Mouse (Mus musculus) adrenal gland, postnatal 36 days (tissue): ENCODE measurements at regions not wholly inside any gene's neighbourhood (a gene's known extent, or its start where the extent isn't known, plus 50 kb on each side); places are given as distances from the start of the nearest gene placed in this dataset.

Experiments used
- DNase-seq, 2 experiments: peaks; one replicate each; pipeline ENCODE4 v3.0.0; 2021; ENCODE audit warnings: mixed read lengths in 1 of 2

GRCm38 (mm10) chr12:106872966-106873730 lies 615.3 kb upstream of the 3110018I06Rik start:
- no peak for DNase-seq

GRCm38 (mm10) chr12:106890319-106890718 lies 598.1 kb upstream of the 3110018I06Rik start:
- DNase-seq: no peak

GRCm38 (mm10) chr12:106894061-106894460 lies 594.4 kb upstream of the 3110018I06Rik start:
- DNase-seq: no peak

- no peak for DNase-seq
Measured at GRCm38 (mm10) chr12:106904202-106904601, 584.2 kb upstream of the 3110018I06Rik start.

- no peak for DNase-seq
Measured at GRCm38 (mm10) chr12:106912782-106913181, 575.6 kb upstream of the 3110018I06Rik start.

- DNase-seq: no peak
Measured at GRCm38 (mm10) chr12:106922571-106922991, 565.9 kb upstream of the 3110018I06Rik start.

- no peak for DNase-seq
Measured at GRCm38 (mm10) chr12:106928389-106928788, 560.0 kb upstream of the 3110018I06Rik start.

GRCm38 (mm10) chr12:106929161-106929560 lies 559.3 kb upstream of the 3110018I06Rik start:
- DNase-seq: no peak

- DNase-seq: no peak
Measured at GRCm38 (mm10) chr12:106931591-106931990, 556.8 kb upstream of the 3110018I06Rik start.

- no peak for DNase-seq
Measured at GRCm38 (mm10) chr12:106939381-106939780, 549.1 kb upstream of the 3110018I06Rik start.

GRCm38 (mm10) chr12:106943874-106944273 lies 544.6 kb upstream of the 3110018I06Rik start:
- DNase-seq: no peak

- no peak for DNase-seq
Measured at GRCm38 (mm10) chr12:106952621-106953020, 535.8 kb upstream of the 3110018I06Rik start.

- DNase-seq: peak; percentile 64 to 72
Measured at GRCm38 (mm10) chr12:106955778-106956177, 532.7 kb upstream of the 3110018I06Rik start.

- no peak for DNase-seq
Measured at GRCm38 (mm10) chr12:106956266-106956665, 532.2 kb upstream of the 3110018I06Rik start.

GRCm38 (mm10) chr12:106961991-106962390 lies 526.4 kb upstream of the 3110018I06Rik start:
- no peak for DNase-seq

GRCm38 (mm10) chr12:106963762-106964161 lies 524.7 kb upstream of the 3110018I06Rik start:
- no peak for DNase-seq

GRCm38 (mm10) chr12:106969873-106970272 lies 518.6 kb upstream of the 3110018I06Rik start:
- DNase-seq: no peak

- DNase-seq: no peak
Measured at GRCm38 (mm10) chr12:106992421-106992820, 496.0 kb upstream of the 3110018I06Rik start.

GRCm38 (mm10) chr12:106993011-106993410 lies 495.4 kb upstream of the 3110018I06Rik start:
- peak; percentile 1 to 7 for DNase-seq

GRCm38 (mm10) chr12:107010995-107011786 lies 477.2 kb upstream of the 3110018I06Rik start:
- peak in 1 of 2 experiments; percentile 10 for DNase-seq

GRCm38 (mm10) chr12:107016801-107017200 lies 471.6 kb upstream of the 3110018I06Rik start:
- DNase-seq: no peak

GRCm38 (mm10) chr12:107021806-107022205 lies 466.6 kb upstream of the 3110018I06Rik start:
- DNase-seq: no peak

GRCm38 (mm10) chr12:107026821-107027220 lies 461.6 kb upstream of the 3110018I06Rik start:
- no peak for DNase-seq
